Mouse (Mus musculus) T-helper 2 cell (primary cell): ENCODE data around the gene Mlip.

Source experiments
- in situ Hi-C: fragments of 300-600 bp; cut with MboI, MseI; formaldehyde crosslinking; loops from one replicate; pipeline ENCODE4 v1.15.1; 2025; ENCODE audit warnings: high pct_unique_total_duplicates

The Mlip gene

DNA sequence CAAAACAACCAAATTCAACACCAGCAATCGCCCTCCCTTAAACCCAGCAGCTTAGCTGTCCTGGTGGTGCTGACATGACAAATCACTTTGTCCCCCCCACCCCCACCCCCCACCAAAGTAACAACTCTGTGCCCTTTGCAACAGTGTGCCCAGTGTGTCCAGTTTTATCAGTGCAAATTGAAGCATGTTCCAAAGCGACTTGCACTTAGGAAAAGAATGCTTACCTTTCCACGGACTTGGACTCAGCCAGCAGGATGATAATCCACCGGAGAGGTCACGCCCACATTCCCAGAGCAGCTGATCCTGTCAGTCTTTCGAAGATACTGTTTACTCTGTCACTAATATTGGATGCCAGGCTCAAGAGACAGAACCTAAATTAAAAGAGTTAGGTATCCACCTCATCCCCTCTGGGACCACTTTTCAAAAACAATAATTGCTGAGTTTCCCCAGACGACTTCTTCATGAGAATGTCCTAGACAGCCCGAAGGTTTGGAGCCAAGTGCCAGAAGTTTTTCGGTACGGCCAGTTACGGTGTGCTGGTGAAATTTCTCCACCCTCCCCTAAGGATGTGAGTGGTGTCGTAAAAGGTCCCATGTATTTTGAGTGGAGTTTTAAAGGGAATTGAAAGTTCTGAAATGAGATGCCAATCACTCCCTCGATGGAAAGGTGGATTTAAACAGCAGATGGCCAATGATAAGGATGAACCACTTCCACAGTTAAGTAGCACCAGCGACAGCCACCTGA lies at the start of gene Mlip:
Mlip (minus strand) TSS at position 538 of the 744 bp plus-strand sequence.
- in situ Hi-C loops, result loop anchor here (25.0 kb wide), 1 partner anchor 1690 kb away; no protein-coding TSS in a partner anchor

DNA sequence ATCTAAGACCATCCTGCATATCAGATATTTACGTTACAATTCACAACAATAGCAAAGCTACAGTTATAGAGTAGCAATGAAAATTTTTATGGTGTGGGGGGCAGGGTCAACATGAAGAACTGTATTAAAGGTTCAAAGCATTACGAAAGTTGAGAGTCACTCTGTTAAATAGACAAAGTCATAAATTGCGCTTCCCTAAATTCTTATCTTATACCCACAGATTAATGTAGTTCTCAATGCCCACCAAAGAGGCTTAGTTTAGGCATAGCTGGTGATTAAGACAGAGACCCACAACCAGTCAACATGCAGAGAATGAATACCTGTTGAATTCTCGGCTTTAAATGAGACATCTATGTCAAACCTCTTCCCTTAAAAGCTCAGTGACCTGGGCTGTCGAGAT lies 47.0 kb upstream of the Mlip start:
- in situ Hi-C loops, result no loop called here

DNA sequence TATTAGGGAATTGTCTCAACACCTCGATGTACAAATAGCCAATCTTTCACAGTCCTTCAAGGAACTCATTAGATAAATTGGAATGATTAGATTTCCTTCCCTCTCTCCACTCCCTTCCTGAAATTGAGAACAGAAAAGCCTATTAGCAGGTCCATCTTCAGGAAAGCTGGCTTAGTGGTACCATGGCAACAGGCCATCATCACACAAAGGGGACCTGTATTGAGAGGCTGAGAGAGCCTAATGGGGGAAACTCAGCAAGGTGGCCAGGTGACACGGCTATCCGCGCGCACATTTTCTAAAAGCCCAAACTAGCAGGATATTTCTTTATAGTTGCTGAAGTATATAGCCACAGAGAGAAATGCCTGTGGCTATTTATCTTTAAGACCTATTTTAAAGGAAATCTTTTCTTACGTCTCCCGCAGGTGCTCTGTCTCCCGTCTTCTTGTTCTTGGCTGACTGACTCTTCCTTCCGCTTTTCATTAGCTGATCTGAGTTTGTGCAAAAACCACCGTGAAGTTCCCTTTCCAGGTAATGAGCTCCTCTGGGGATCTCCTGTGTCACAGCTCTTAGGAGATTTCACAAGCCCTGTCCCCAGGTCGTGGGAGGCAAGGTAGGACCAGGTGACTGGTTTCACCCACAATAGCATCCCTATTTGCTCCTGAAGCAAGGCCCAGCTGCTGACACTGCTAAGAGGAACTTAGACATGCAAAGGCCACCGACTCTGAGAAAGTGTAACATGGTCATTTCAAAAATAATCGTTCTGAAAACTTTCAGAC lies 46.3 kb upstream of the Mlip start:
- in situ Hi-C loops, result no loop called here

DNA sequence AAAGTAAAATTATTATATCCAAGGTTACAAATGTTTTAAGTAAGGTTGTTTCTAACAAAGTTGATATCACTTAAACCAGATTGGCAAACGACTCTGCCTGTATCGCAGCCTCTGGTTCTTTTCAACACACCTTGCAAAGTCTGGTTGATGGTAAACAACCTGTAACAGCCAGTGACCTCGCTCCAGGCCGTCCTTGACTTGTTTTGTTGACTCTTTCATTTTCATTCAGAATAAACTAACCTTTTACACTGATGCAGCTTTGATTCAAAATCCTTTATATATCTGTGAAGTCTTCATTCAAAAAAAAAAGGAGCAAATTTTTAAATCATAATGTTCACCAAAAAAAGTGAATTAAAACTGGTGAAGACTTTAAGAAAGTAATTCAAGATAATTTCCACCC lies 44.3 kb upstream of the Mlip start:
- in situ Hi-C loops, result no loop called here

DNA sequence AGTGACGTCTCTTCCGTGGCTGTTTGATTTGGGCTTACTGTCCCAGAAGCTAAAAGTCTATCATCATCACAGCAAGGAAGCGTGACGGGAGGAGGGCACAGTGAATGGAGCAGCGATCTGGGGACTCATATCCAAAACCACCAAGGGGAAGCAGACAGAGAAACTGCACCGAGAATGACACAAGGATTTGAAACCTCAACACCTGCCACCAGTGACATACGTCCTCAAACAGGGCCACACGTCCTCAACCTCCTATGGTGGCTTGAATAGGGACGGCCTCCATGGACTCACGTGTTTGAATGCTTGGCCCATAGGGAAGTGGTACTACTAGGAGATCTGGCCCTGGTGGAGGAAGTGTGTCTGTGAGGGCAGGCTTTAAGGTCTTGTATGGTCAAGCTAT lies 38.5 kb upstream of the Mlip start:
- in situ Hi-C loops, result no loop called here

DNA sequence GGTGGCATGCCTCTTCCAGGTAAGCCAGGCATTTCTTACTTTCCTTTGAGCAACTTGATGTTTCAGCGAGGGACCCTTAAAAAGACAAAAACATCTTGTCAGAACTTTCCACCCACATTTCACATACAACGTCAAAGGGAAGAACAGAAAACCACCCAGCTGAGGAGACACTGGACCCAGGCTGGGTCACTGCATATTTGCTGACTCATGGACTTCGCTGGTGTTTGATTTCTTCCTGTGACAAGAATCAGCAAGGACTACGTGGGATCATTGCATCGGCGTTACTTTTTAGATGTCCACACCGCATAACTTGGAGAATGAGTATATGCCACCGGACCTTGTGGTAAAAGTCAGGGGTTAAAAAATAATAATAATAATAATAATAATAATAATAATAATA lies 36.2 kb upstream of the Mlip start:
- in situ Hi-C loops, result no loop called here

DNA sequence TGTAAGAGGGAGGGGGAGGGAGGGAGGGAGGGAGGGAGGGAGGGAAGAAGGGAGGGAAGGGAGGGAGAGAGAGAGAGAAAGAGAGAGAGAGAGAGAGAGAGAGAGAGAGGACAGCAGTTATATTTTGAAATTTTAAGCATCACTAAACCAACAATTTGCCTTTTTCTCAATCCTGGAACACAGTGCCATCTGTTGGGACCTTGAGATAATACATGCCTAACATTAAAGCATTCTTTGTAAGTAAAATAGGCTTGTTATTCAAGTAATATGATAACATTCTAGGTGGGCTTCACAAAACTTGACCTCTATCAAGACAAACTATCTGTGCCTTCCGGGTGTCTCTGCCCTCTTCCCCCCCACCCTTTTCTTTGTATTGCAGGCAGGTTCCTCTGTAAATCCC lies 34.0 kb upstream of the Mlip start:
- in situ Hi-C loops, result no loop called here

DNA sequence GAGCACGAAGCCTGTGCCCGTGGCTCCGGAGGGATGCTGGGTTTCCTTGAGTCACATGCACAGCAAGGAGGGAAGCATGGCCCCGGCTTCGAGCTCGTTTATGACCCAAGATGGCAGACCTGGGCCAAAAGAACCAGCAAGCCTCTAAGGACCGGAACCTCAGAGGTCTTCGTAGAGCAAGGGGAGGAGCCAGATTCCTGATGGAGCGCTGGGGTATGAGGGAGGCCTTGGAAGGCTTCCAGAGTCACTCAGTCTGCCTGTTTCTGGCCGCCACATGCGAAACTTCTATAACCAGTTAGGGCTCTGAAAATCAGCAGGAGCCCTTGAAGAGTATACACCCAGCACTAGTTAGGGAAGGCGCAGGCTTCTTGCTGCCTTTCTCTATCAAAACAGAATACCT lies 32.8 kb upstream of the Mlip start:
- in situ Hi-C loops, result no loop called here

DNA sequence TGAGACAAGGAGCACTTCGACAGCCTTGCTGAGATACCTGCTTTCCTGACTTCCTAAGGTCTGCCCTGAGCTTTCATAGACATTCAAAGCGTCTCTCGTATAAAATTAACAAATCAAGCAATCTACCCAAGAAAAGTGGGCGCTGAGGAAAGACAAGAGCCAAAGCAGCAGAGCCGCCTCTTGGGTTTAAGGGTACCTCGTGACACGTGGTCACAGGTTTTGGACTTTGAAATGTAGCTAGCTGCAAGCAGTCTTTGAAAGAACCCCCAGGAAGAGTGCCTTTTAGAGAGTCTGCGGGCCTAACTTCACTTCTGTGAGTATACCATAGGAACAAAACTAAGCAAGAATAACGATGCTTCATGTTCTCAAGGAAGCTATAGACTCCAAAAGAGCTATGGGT lies 31.9 kb upstream of the Mlip start:
- in situ Hi-C loops, result no loop called here

DNA sequence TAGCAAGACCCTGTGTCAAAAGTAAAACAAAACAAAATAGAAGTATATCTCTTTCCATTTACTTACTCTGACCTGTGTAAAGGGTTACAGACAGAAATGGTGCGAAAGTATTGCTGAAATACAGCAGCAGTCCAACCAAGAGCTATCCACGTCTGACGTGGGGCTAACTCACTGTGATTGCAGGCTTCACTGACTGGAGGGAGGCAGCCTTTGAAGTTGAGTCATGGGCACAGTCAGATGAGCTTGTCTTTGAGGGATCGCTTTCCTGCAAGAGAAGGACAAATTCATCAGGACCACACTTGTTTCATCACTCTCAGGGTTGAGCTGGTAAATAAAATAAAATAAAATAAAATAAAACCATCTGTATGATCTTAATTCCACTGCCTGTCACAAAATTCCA lies 31.2 kb upstream of the Mlip start:
- in situ Hi-C loops, result no loop called here

DNA sequence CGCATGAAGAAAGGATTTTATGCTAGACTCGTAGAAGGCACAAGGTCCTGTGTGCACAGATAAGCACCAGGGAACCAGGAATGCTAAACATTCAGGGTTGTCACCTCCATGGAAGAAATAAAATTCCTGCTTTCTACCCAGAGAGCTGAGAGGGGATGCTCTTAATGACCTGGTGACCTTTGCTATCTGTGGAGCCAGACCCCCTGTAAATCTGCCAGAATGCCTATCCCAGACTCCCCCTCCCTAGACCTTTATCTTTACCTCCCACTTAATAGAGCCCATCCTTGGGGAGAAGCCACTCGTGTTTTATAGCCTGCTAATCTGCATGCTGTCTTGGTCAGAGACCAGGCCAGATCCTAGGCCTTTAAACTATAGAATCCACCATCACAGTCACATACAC lies 29.7 kb upstream of the Mlip start:
- in situ Hi-C loops, result no loop called here

DNA sequence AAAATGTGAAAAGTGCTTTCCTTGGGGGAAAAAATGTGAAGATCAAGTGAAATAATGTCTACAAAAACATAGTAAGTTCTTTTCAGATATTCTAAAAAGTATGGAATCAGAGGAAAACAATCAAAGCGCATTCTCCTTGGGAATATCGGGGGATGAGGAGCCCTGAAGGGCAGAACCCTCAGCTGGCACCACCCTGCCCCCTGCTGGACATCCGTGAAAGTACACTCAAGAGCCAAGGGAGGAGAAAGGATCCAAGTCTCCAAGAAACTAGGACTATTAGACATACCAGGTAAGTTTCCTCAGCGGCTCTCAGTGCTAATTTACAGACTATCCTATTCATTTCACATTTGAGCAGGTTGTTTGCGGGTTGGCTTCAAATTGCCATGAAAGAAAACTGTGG lies 28.8 kb upstream of the Mlip start:
- in situ Hi-C loops, result no loop called here

DNA sequence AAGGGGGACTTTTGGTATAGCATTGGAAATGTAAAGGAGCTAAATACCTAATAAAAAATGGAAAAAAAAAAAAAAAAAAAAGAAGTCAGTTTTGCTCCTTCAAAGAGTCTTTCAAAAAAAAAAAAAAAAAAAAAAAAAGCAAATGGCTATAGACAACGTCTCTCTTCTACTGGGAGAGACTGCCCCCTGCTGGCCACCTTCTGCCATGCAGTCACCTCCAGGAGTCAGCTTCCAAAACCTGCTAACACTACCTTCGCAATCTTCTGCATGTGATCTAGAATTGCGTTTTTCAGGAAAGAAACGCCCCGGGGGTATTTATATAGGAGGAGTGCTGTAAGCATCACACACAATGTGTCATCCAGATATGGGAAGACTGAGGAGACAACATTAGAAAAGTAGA lies 26.9 kb upstream of the Mlip start:
- in situ Hi-C loops, result loop anchor here (10.0 kb wide), 2 partner anchors 805 to 985 kb away; no protein-coding TSS in a partner anchor

DNA sequence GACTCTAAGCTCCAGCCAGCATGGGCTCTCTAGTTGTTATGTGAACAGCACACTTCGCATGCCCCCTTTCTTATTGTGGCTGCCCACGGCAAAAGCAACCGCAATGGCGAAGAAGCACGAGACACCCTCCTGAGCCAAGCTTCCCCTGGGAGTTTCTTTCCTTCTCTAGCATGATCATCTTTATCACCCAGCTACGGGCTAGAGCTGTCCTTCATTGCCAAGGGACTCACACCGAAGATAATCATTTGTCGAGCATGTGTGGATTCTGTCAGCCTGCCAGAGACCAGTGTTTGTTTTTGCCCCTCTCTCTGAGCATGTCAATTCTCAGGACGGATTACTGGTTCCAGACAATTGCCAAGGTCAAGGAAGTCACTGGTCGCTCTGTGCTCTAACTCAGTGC lies 24.9 kb upstream of the Mlip start:
- in situ Hi-C loops, result loop anchor here (10.0 kb wide), 2 partner anchors 803 to 983 kb away; no protein-coding TSS in a partner anchor

DNA sequence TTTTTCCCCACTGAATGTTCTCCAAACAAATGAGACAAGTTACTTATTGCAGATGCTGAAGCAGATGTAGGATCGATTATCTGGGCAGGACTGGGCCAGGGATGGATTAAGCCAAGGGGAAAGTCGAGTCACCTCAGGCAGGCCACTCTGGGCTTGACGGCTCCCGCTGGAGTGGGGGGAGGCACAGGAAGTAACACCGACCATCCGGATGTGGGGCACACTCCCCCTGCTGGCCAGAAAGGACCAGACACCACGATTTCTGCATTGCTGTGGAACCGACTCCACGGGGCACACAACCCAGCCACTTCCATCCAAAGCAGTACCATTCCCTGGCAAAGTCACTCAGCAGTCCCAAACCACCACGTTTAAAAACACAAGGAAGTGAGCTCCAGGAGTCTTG lies 24.3 kb upstream of the Mlip start:
- in situ Hi-C loops, result loop anchor here (10.0 kb wide), 2 partner anchors 802 to 982 kb away; no protein-coding TSS in a partner anchor

DNA sequence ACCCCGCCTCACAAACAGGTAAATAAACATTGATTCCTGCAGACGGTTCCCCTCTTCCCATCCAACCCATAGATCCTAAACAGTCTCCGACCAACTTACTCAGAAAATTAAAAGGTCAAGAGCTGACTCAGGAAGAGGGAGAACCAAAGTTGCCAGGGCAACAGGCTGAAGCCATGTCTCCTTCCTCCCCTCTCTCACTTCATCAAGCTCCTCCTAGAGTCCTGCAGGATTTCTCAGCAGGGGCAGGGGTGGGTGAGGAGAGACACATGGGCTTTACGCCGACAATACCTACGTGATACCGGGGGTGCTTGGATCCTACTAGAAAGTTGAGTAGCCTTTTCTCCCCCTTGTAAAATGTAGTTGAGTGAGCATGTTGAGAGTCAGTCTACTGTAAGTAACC lies 23.8 kb upstream of the Mlip start:
- in situ Hi-C loops, result loop anchor here (10.0 kb wide), 2 partner anchors 802 to 982 kb away; no protein-coding TSS in a partner anchor

DNA sequence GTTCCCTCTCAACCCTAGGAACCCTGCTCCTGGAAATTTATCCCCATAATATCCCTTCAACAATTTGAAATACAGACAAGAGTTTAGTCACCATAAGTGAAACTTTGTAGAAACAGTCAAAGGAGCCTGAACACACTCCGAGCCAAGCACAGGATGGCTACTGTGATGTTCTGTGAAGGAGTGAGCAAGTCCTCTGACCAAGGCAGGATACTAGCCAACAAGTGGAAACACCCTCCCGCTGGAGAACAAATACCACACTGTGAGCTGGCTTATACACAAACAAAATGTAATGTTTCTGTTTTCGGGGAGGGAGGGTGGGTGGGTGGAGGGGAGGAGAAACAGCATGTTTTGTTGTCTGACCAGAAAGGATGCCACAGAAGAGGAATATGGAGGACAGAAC lies 17.9 kb upstream of the Mlip start:
- in situ Hi-C loops, result loop anchor here (10.0 to 25.0 kb wide), 3 partner anchors 796 to 1708 kb away; no protein-coding TSS in a partner anchor

DNA sequence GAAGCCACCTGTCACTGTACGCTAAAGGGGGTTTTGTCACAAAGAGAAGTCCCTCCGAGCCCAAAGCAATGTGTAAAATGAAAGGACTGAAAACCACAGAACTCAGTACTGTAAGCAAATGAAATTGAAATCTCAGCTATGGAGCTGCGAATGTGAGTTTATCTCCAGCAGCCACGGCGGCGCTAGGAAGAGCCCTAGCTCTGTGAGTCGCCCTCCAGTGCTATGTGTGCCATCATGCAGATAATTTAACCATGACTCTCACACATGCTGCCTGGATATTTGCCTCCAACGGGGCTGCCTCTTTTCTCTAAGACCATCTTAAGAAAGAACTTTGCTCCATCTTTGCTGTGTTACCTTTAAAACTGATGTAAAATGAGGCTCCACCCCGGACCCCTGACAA lies 16.5 kb upstream of the Mlip start:
- in situ Hi-C loops, result loop anchor here (25.0 kb wide), 1 partner anchor 1707 kb away; no protein-coding TSS in a partner anchor

DNA sequence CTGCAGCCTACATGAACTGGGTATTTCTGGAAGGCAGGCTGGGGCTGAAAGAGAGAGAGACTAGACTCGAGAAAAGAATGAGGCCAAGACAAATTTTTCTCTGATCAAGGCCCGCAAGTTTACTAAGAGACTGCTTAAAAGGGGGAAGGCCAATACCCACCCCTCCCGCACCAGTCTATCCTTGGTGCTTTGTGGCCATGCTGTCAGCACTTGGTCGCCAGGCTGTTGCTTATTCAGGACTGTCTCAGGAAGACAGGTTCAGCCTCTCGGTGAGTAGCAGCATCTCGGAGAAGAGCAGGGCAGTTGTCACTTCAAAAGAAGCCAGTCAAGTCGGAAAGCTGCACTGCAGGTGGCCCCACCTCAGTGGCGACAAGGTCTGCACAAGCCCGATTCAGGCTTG lies 11.9 kb upstream of the Mlip start:
- in situ Hi-C loops, result loop anchor here (25.0 kb wide), 1 partner anchor 1702 kb away; no protein-coding TSS in a partner anchor

DNA sequence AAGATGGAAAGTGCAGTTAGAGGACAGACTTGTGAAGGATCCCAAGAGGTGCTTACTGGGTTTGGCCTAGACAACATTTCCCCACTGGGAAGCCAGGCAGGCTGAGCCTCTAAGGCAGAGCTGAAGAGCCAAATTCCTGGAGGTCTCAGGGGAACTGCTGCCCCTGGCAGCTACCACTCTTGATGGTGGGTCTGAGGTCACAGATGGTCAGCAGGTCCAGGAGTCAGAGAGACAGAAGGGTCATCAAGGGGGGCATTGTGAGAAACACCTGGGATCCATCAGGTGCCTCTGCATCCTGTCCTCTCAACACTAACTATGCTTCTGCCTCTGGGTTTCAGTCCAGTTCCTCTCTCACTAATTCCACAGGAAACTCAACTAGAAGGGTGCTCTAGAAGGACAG lies 10.1 kb upstream of the Mlip start:
- in situ Hi-C loops, result loop anchor here (25.0 kb wide), 1 partner anchor 1701 kb away; no protein-coding TSS in a partner anchor

DNA sequence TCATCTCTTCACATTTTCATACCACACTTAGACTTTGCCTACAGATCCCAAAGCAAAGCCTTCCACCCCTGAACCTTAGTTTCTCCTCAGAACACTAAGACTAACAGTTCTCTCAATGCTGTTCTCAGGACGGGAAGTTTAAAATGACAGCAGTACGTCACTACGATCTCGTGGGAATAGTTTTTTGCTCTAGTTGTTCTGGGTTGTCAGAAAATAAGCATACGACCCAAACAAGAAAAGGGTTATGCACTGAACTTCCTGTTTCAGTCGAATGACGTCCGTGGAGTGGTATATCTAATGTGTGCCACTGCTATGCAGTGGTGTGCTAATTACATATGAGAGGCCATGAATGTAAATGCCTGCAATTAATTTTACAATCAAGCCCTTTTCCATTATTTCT lies 7.9 kb upstream of the Mlip start:
- in situ Hi-C loops, result loop anchor here (25.0 kb wide), 1 partner anchor 1698 kb away; no protein-coding TSS in a partner anchor

DNA sequence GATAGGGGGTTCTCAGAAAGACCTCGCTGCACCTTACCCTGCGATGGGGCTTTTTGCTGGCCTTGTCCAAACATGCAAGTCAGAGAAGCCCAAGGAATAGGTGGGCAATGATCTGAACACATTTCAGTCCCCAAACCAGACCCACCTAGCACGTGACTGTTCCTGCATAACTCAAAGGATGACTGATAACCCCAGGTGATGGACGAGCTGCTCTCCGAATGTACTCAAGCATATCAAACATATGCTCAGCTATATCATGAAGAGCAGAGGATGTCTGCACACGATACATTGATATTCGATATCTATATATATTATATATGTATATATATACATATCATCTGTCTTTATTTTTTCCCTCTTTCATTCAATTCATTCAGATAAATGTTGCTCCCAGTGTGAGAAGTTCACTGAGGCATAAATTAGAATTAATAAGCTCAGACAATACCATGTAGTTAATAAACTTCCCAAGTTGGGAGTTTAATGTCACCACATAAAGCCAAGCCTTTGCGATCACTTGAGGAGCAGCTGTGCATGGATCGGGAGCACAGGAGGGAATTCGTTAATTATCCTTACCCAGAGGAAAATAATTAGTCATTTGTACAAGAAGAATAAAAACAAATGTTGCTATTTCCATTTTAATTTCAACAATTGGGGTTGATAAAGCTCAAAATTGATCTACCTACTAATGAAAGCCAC lies 6.7 kb upstream of the Mlip start:
- in situ Hi-C loops, result loop anchor here (25.0 kb wide), 1 partner anchor 1697 kb away; no protein-coding TSS in a partner anchor
